Mouse (Mus musculus): ENCODE results near the gene Klhdc3. TPM values are rescaled to one million over a fixed set of nuclear protein-coding genes. Genes with fewer than 3 reads are reported as not detected.

Klhdc3 gene
- 109 and 110 TPM in 2 replicates for polyA plus RNA-seq (2014; fragmentation: Nextera tagmentation; extraction: Ambion mirVana)

GRCm38 (mm10) chr17:46680760-46681373 is at the start of gene Klhdc3:
Klhdc3 (minus strand) TSS chr17:46680914.
- under 1% methylated on average over 49 of the region's 49 CpGs for WGBS

GRCm38 (mm10) chr17:46728904-46729318 is 48.2 kb upstream of the Klhdc3 start, which contains the start of gene Gnmt:
Gnmt (minus strand) TSS chr17:46729168.
- peaks cover 17% of the 10 kb centered on the region for H3K36me3 ChIP-seq (ENCODE audit: control insufficient read depth, insufficient read depth, low read length)
- ATAC-seq (replicated peaks; ENCODE audit: low FRiP score, low TSS enrichment, low read depth), result peak; percentile 42; the same call in 1 of the 2 replicates
- peaks cover 18% of the 10 kb centered on the region for H3K27me3 ChIP-seq (replicated peaks; ENCODE audit: control insufficient read depth, insufficient read depth, low read length)
- DNase-seq (ENCODE audit: low spot score), result peak; percentile 58
- 16% methylated on average over 24 of the region's 24 CpGs for WGBS
- no peak within 1 kb of the TSS for H3K9ac ChIP-seq (ENCODE audit: low read length)
- no peaks in the 10 kb centered on the region for H3K9me3 ChIP-seq (ENCODE audit: control insufficient read depth, low read length)
- H3K27ac ChIP-seq (ENCODE audit: low read depth), result no peak within 1 kb of the TSS
- peak within 1 kb of the TSS; percentile 37 for H3K4me2 ChIP-seq (ENCODE audit: low read length)
- H3K4me1 ChIP-seq (replicated peaks; ENCODE audit: control insufficient read depth, insufficient read depth, low read length), result no peaks in the 10 kb centered on the region
- no peak within 1 kb of the TSS for H3K4me3 ChIP-seq (ENCODE audit: low read depth, low read length)

More at GRCm38 (mm10) chr17:46680760-46681373, at the start of gene Klhdc3:
- H3K27ac ChIP-seq (ENCODE audit: low read depth), result peak within 1 kb of the TSS; percentile 66
- peak within 1 kb of the TSS; percentile 86 for H3K4me3 ChIP-seq (ENCODE audit: low read depth, low read length)
- peak; percentile 100 for DNase-seq (ENCODE audit: low spot score)
- no peaks in the 10 kb centered on the region for H3K27me3 ChIP-seq (replicated peaks; ENCODE audit: control insufficient read depth, insufficient read depth, low read length)
- no peaks in the 10 kb centered on the region for H3K9me3 ChIP-seq (ENCODE audit: control insufficient read depth, low read length)
- peak within 1 kb of the TSS; percentile 55 for H3K9ac ChIP-seq (ENCODE audit: low read length)
- H3K4me2 ChIP-seq (ENCODE audit: low read length), result peak within 1 kb of the TSS; percentile 83
- H3K36me3 ChIP-seq (ENCODE audit: control insufficient read depth, insufficient read depth, low read length), result peaks cover 50% of the 10 kb centered on the region
- peaks cover 21% of the 10 kb centered on the region for H3K4me1 ChIP-seq (replicated peaks; ENCODE audit: control insufficient read depth, insufficient read depth, low read length)
- peak; percentile 97 for ATAC-seq (replicated peaks; ENCODE audit: low FRiP score, low TSS enrichment, low read depth)

- H3K27me3 ChIP-seq (replicated peaks; ENCODE audit: control insufficient read depth, insufficient read depth, low read length), result peaks cover 18% of the 10 kb centered on the region
- H3K27ac ChIP-seq (ENCODE audit: low read depth), result no peak overlapping the region
- peaks cover 20% of the 10 kb centered on the region for H3K36me3 ChIP-seq (ENCODE audit: control insufficient read depth, insufficient read depth, low read length)
- no peaks in the 10 kb centered on the region for H3K4me1 ChIP-seq (replicated peaks; ENCODE audit: control insufficient read depth, insufficient read depth, low read length)
- 47% methylated on average over 11 of the region's 11 CpGs for WGBS
- no peak overlapping the region for H3K9ac ChIP-seq (ENCODE audit: low read length)
- 0 out of 2 replicates have a peak, but pooled peaks have one; percentile 6 for ATAC-seq (replicated peaks; ENCODE audit: low FRiP score, low TSS enrichment, low read depth)
- H3K9me3 ChIP-seq (ENCODE audit: control insufficient read depth, low read length), result no peaks in the 10 kb centered on the region
- DNase-seq (ENCODE audit: low spot score), result no peak
- H3K4me3 ChIP-seq (ENCODE audit: low read depth, low read length), result no peak overlapping the region
- peak overlapping the region; percentile 37 for H3K4me2 ChIP-seq (ENCODE audit: low read length)
Measured at GRCm38 (mm10) chr17:46728496-46728895, 47.8 kb upstream of the Klhdc3 start.

GRCm38 (mm10) chr17:46728021-46728420 is 47.3 kb upstream of the Klhdc3 start:
- no peak overlapping the region for H3K27ac ChIP-seq (ENCODE audit: low read depth)
- H3K9ac ChIP-seq (ENCODE audit: low read length), result no peak overlapping the region
- no peak for DNase-seq (ENCODE audit: low spot score)
- H3K27me3 ChIP-seq (replicated peaks; ENCODE audit: control insufficient read depth, insufficient read depth, low read length), result peaks cover 18% of the 10 kb centered on the region
- H3K4me2 ChIP-seq (ENCODE audit: low read length), result no peak overlapping the region
- no peak overlapping the region for H3K4me3 ChIP-seq (ENCODE audit: low read depth, low read length)
- peaks cover 25% of the 10 kb centered on the region for H3K36me3 ChIP-seq (ENCODE audit: control insufficient read depth, insufficient read depth, low read length)
- H3K4me1 ChIP-seq (replicated peaks; ENCODE audit: control insufficient read depth, insufficient read depth, low read length), result no peaks in the 10 kb centered on the region
- ATAC-seq (replicated peaks; ENCODE audit: low FRiP score, low TSS enrichment, low read depth), result no peak
- H3K9me3 ChIP-seq (ENCODE audit: control insufficient read depth, low read length), result no peaks in the 10 kb centered on the region
- WGBS, result 46% methylated on average over 6 of the region's 6 CpGs

GRCm38 (mm10) chr17:46727271-46727670 is 46.6 kb upstream of the Klhdc3 start:
- H3K9ac ChIP-seq (ENCODE audit: low read length), result no peak overlapping the region
- H3K4me2 ChIP-seq (ENCODE audit: low read length), result no peak overlapping the region
- 91% methylated on average over 11 of the region's 11 CpGs for WGBS
- no peaks in the 10 kb centered on the region for H3K9me3 ChIP-seq (ENCODE audit: control insufficient read depth, low read length)
- peaks cover 18% of the 10 kb centered on the region for H3K27me3 ChIP-seq (replicated peaks; ENCODE audit: control insufficient read depth, insufficient read depth, low read length)
- no peak overlapping the region for H3K27ac ChIP-seq (ENCODE audit: low read depth)
- ATAC-seq (replicated peaks; ENCODE audit: low FRiP score, low TSS enrichment, low read depth), result no peak
- H3K4me1 ChIP-seq (replicated peaks; ENCODE audit: control insufficient read depth, insufficient read depth, low read length), result no peaks in the 10 kb centered on the region
- DNase-seq (ENCODE audit: low spot score), result no peak
- peaks cover 28% of the 10 kb centered on the region for H3K36me3 ChIP-seq (ENCODE audit: control insufficient read depth, insufficient read depth, low read length)
- no peak overlapping the region for H3K4me3 ChIP-seq (ENCODE audit: low read depth, low read length)

- no peak overlapping the region for H3K27ac ChIP-seq (ENCODE audit: low read depth)
- H3K9ac ChIP-seq (ENCODE audit: low read length), result no peak overlapping the region
- peaks cover 18% of the 10 kb centered on the region for H3K27me3 ChIP-seq (replicated peaks; ENCODE audit: control insufficient read depth, insufficient read depth, low read length)
- H3K9me3 ChIP-seq (ENCODE audit: control insufficient read depth, low read length), result no peaks in the 10 kb centered on the region
- no peak overlapping the region for H3K4me3 ChIP-seq (ENCODE audit: low read depth, low read length)
- ATAC-seq (replicated peaks; ENCODE audit: low FRiP score, low TSS enrichment, low read depth), result no peak
- no peak overlapping the region for H3K4me2 ChIP-seq (ENCODE audit: low read length)
- peaks cover 38% of the 10 kb centered on the region for H3K36me3 ChIP-seq (ENCODE audit: control insufficient read depth, insufficient read depth, low read length)
- H3K4me1 ChIP-seq (replicated peaks; ENCODE audit: control insufficient read depth, insufficient read depth, low read length), result no peaks in the 10 kb centered on the region
- WGBS, result 90% methylated on average over 26 of the region's 26 CpGs
- no peak for DNase-seq (ENCODE audit: low spot score)
Measured at GRCm38 (mm10) chr17:46725731-46726645, 45.3 kb upstream of the Klhdc3 start.

GRCm38 (mm10) chr17:46725273-46725672 is 44.6 kb upstream of the Klhdc3 start:
- H3K4me2 ChIP-seq (ENCODE audit: low read length), result no peak overlapping the region
- DNase-seq (ENCODE audit: low spot score), result no peak
- H3K9ac ChIP-seq (ENCODE audit: low read length), result no peak overlapping the region
- H3K27me3 ChIP-seq (replicated peaks; ENCODE audit: control insufficient read depth, insufficient read depth, low read length), result peaks cover 18% of the 10 kb centered on the region
- ATAC-seq (replicated peaks; ENCODE audit: low FRiP score, low TSS enrichment, low read depth), result no peak
- no peaks in the 10 kb centered on the region for H3K4me1 ChIP-seq (replicated peaks; ENCODE audit: control insufficient read depth, insufficient read depth, low read length)
- no peaks in the 10 kb centered on the region for H3K9me3 ChIP-seq (ENCODE audit: control insufficient read depth, low read length)
- peaks cover 38% of the 10 kb centered on the region for H3K36me3 ChIP-seq (ENCODE audit: control insufficient read depth, insufficient read depth, low read length)
- 53% methylated on average over 9 of the region's 9 CpGs for WGBS
- H3K4me3 ChIP-seq (ENCODE audit: low read depth, low read length), result no peak overlapping the region
- no peak overlapping the region for H3K27ac ChIP-seq (ENCODE audit: low read depth)

- no peak overlapping the region for H3K27ac ChIP-seq (ENCODE audit: low read depth)
- H3K9me3 ChIP-seq (ENCODE audit: control insufficient read depth, low read length), result no peaks in the 10 kb centered on the region
- DNase-seq (ENCODE audit: low spot score), result no peak
- H3K4me1 ChIP-seq (replicated peaks; ENCODE audit: control insufficient read depth, insufficient read depth, low read length), result no peaks in the 10 kb centered on the region
- no peak overlapping the region for H3K4me2 ChIP-seq (ENCODE audit: low read length)
- peaks cover 38% of the 10 kb centered on the region for H3K36me3 ChIP-seq (ENCODE audit: control insufficient read depth, insufficient read depth, low read length)
- H3K9ac ChIP-seq (ENCODE audit: low read length), result no peak overlapping the region
- no peak for ATAC-seq (replicated peaks; ENCODE audit: low FRiP score, low TSS enrichment, low read depth)
- peaks cover 16% of the 10 kb centered on the region for H3K27me3 ChIP-seq (replicated peaks; ENCODE audit: control insufficient read depth, insufficient read depth, low read length)
- 84% methylated on average over 20 of the region's 20 CpGs for WGBS
- no peak overlapping the region for H3K4me3 ChIP-seq (ENCODE audit: low read depth, low read length)
Measured at GRCm38 (mm10) chr17:46724477-46725084, 43.9 kb upstream of the Klhdc3 start.

Measured in intestine, embryonic 14.5 days (tissue).